Mouse (Mus musculus) lung, embryonic 15.5 days (tissue): ENCODE results near the gene Cox4i2. TPM values are rescaled to one million over a fixed set of nuclear protein-coding genes. Genes with fewer than 3 reads are reported as not detected.

Experiments used
- ATAC-seq: fragments of 200-750 bp; cut with Nextera tagmentation; 2 replicates; pipeline ENCODE4 v1.8.0; 2017; ENCODE audit warnings: moderate number of reproducible peaks, borderline replicate concordance; ENCODE audit not compliant: low FRiP score, low TSS enrichment; ENCODE audit errors: extremely low read depth
- H3K27ac ChIP-seq: fragments of 300-500 bp; sonication (generic); 2 replicates; pipeline ENCODE4 v1.5.1; 2015; ENCODE audit warnings: moderate library complexity, mild to moderate bottlenecking, inconsistent platforms
- H3K27me3 ChIP-seq: fragments of 300-500 bp; sonication (generic); 2 replicates; pipeline ENCODE4 v1.6.1; 2015; ENCODE audit warnings: inconsistent platforms
- H3K36me3 ChIP-seq: fragments of 300-500 bp; sonication (generic); 2 replicates; pipeline ENCODE4 v1.6.1; 2015; ENCODE audit warnings: inconsistent platforms
- H3K4me1 ChIP-seq: fragments of 300-500 bp; sonication (generic); 2 replicates; pipeline ENCODE4 v1.6.1; 2015; ENCODE audit warnings: inconsistent platforms
- H3K4me2 ChIP-seq: fragments of 300-500 bp; sonication (generic); 2 replicates; pipeline ENCODE4 v1.6.1; 2015; ENCODE audit warnings: inconsistent platforms, mild to moderate bottlenecking, moderate library complexity
- H3K4me3 ChIP-seq: fragments of 300-500 bp; sonication (generic); 2 replicates; pipeline ENCODE4 v1.5.1; 2015; ENCODE audit warnings: mild to moderate bottlenecking, inconsistent platforms
- H3K9ac ChIP-seq: fragments of 300-500 bp; sonication (generic); 2 replicates; pipeline ENCODE4 v1.6.1; 2015; ENCODE audit warnings: inconsistent platforms
- H3K9me3 ChIP-seq: fragments of 300-500 bp; sonication (generic); 2 replicates; pipeline ENCODE4 v1.6.1; 2016; ENCODE audit warnings: inconsistent platforms
- WGBS: fragments of 180-500 bp; shearing (Covaris S2); methylation state at CpG from one replicate; pipeline ENCODE4 v1.1.7; 2015; 5-methylcytosine and 5-hydroxymethylcytosine counted together
- polyA plus RNA-seq: library from polyadenylated mRNA; unstranded; fragments of >200 nt; fragmentation: Nextera tagmentation; extraction: Ambion mirVana; gene quantifications from 2 replicates; pipeline ENCODE4 v1.2.1, GENCODE M21; 2015

The Cox4i2 gene
- polyA plus RNA-seq, 1 experiment from 2014 or later: 81.0 TPM

DNA sequence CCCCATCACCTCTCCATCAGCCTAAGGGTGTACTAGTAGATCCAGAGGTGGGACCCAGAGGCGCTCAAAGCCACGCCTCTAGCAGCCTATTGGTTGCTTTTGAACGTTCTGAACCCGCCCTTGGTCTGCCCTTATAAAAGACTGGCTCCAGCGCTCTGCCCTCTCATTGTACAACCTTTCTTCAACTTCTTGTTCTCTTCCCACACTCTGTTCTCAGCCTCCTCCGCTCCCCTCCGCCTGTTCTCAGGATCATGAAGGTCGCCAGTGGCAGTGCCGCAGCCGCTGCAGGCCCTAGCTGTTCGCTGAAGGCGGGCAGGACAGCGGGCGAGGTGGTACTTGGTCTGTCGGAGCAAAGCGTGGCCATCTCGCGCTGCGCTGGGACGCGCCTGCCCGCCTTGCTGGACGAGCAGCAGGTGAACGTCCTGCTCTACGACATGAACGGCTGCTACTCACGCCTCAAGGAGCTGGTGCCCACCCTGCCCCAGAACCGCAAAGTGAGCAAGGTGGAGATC is 17.8 kb upstream of the Cox4i2 start, which contains the start of gene Id1:
Gene Id1 (plus strand): TSS at position 162 of the 512 bp plus-strand sequence.
- Histone ChIP-seq H3K9ac (peak within 1 kb of the TSS; percentile 72), H3K9me3 (no peaks in the 10 kb centered on the region), H3K27ac (peak within 1 kb of the TSS; percentile 96), H3K27me3 (no peaks in the 10 kb centered on the region), H3K4me1 (peaks cover 66% of the 10 kb centered on the region), H3K4me2 (peak within 1 kb of the TSS; percentile 80), H3K36me3 (no peaks in the 10 kb centered on the region), H3K4me3 (peak within 1 kb of the TSS; percentile 56)
- peak; percentile 68 for ATAC-seq
- under 1% methylated on average over 28 of the region's 28 CpGs for WGBS

DNA sequence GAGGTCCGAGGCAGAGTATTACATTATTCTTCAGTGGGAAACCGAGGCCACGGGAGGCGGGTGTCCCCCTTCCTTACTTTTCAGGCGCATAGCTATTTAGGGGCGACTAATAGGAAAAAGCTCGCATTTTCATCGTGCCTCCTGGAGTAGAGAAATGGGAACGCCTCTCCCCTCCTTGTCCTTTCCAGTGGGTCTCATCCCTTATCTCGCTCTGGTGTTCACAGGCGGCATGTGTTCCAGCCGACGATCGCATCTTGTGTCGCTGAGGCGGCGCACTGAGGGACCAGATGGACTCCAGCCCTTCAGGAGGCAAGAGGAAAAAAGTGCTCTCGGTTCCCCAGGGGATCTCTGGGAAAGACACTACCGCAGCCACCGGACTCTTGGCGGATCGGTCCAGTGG is 17.2 kb upstream of the Cox4i2 start:
- Histone ChIP-seq H3K27me3 (no peaks in the 10 kb centered on the region), H3K9me3 (no peaks in the 10 kb centered on the region), H3K4me1 (peaks cover 71% of the 10 kb centered on the region), H3K4me2 (peak overlapping the region; percentile 80), H3K9ac (peak overlapping the region; percentile 72), H3K4me3 (peak overlapping the region; percentile 56), H3K36me3 (no peaks in the 10 kb centered on the region), H3K27ac (peak overlapping the region; percentile 96)
- whole genome bisulfite sequencing: under 1% methylated on average over 22 of the region's 22 CpGs
- no peak for ATAC-seq

DNA sequence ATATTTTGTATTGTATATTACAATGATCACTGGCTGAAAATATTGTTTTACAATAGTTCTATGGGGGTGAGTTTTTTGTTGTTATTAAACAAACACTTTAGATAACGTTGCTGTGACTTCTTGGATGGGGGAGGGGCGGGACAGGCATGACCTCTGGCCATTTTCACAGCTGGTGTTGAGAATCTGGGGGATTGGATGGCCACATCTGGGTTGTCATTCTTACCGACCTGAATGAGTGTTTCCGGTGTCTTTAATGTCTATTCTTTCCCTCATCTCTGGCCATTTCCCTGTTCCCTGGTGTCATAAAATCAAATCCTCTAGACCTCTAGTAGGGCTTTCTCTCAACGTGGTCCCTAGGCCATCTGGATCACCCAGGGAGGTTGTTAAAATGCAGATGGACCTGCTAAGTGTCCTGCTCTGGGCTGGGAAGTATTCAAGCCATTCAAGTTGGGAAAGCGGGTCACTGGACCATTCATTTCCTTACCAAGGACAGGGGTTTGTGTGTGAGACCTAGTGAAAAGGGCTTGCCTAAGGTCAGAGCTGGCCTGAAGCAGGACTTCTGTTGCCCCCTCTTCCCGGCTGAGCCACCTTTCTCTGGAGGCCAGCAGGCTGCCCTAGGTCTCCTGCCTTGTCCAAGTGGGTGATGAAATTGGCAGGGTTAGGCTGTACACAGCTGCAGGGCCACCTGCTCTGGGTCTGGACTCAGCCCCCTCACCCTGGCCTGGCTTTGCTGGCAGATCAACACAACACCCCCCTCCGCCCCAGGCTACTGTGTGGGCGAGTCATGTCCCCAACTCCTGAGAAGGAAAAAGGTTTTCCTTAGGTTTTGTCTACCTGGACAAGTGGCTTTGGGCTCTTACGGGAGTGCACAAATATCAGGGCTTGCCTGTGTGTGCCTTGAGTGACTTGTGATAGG is 16.4 kb upstream of the Cox4i2 start:
- 9% methylated on average over 10 of the region's 10 CpGs for WGBS
- ATAC-seq: no peak
- peak overlapping the region; percentile 80 for H3K4me2 ChIP-seq
- peak overlapping the region; percentile 72 for H3K9ac ChIP-seq
- H3K27ac ChIP-seq: peak overlapping the region; percentile 96
- no peaks in the 10 kb centered on the region for H3K36me3 ChIP-seq
- no peaks in the 10 kb centered on the region for H3K9me3 ChIP-seq
- H3K4me1 ChIP-seq: peaks cover 73% of the 10 kb centered on the region
- no peaks in the 10 kb centered on the region for H3K27me3 ChIP-seq
- peak overlapping the region; percentile 56 for H3K4me3 ChIP-seq

DNA sequence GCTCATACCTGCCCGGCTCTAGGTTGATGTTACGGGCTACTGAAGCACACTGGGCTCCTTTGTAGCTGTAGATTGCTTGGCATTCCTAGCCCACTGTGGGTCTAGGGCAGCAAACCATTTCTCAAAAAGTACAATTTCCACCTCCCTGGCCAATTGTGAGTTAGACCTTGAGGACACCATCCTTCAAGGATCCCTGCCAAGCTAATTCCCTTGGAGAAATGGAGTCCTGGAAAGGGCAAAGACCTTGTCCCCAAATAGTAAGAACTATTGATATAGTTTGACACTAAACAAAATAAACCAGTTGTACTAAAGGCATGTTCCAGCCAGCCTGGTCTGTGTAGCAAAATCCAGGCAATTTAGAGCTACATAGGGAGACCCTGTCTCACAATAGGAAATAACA is 15.6 kb upstream of the Cox4i2 start:
- H3K27me3 ChIP-seq: no peaks in the 10 kb centered on the region
- peak overlapping the region; percentile 72 for H3K9ac ChIP-seq
- H3K4me3 ChIP-seq: peak overlapping the region; percentile 56
- H3K9me3 ChIP-seq: no peaks in the 10 kb centered on the region
- peaks cover 65% of the 10 kb centered on the region for H3K4me1 ChIP-seq
- peak overlapping the region; percentile 96 for H3K27ac ChIP-seq
- peak overlapping the region; percentile 80 for H3K4me2 ChIP-seq
- ATAC-seq: no peak
- H3K36me3 ChIP-seq: no peaks in the 10 kb centered on the region
- 41% methylated on average over 2 of the region's 2 CpGs for WGBS

DNA sequence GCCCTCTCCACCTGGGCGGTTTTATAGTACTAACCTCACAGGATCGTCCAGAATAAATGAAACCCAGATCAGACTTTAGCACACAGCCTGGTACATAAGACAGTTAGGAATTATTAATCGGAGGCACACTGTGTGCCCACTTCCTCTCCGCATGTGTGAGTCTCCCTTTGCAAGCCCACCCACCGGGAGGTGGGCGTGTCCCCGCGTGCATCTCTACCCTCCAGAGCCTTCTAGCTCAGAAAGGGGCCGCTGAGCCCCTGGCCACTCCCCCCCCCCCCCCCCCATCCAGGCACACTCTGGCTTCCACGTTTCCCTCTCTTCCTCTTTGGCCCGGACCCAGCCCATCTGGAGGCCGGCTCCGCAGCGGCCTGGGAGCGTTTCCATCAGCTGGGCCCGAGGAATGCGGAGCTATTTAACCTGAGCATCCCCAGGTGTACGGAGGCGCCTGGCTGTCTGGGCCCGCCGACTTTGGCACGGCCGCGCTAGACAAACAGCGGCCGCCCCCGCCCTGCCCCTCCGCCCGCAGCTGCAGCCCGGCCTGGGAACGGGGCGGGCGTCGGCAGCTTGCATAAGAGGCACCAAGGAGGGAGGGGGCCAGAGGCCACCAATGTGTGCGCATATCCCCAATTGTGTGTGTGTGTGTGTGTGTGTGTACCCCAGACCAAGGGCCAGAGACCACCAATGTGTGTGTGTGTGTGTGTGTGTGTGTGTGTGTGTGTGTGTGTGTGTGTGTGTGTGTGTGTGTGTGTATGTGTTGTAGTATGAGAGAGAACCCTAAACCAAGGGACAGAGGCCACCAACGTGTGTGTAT is 14.7 kb upstream of the Cox4i2 start:
- Histone ChIP-seq H3K4me2 (peak overlapping the region; percentile 80), H3K27me3 (no peaks in the 10 kb centered on the region), H3K36me3 (no peaks in the 10 kb centered on the region), H3K9ac (peak overlapping the region; percentile 72), H3K9me3 (no peaks in the 10 kb centered on the region), H3K4me1 (peaks cover 56% of the 10 kb centered on the region), H3K27ac (peak overlapping the region; percentile 96), H3K4me3 (peak overlapping the region; percentile 56)
- ATAC-seq: peak; percentile 65
- 2% methylated on average over 35 of the region's 36 CpGs for WGBS

DNA sequence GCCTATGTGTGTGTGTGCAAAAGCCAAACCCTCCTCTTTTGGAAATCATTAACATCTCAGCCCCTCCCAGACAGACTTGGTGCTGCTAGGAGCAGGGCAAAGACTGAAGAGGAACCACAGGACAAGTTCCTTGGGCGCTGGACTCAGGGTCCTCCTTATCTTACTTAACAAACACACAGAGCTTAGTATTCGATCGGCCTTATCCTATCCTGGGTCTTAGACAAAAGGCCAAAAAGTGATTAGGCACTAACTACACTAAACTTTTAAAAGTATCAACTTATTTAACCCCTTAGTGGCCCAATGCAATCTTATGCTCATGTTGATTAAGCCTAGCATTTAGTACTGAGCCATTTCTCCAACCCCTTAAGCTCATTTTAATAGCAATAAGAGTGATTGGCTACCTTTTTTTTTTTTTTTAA is 14.1 kb upstream of the Cox4i2 start:
- Histone ChIP-seq H3K4me2 (peak overlapping the region; percentile 80), H3K9me3 (no peaks in the 10 kb centered on the region), H3K4me1 (peaks cover 50% of the 10 kb centered on the region), H3K27ac (peak overlapping the region; percentile 96), H3K9ac (no peak overlapping the region), H3K36me3 (no peaks in the 10 kb centered on the region), H3K4me3 (peak overlapping the region; percentile 56; the same call in 1 of the 2 replicates), H3K27me3 (no peaks in the 10 kb centered on the region)
- 6% methylated on average over 3 of the region's 3 CpGs for WGBS
- ATAC-seq: peak; percentile 33; the same call in 1 of the 2 replicates

DNA sequence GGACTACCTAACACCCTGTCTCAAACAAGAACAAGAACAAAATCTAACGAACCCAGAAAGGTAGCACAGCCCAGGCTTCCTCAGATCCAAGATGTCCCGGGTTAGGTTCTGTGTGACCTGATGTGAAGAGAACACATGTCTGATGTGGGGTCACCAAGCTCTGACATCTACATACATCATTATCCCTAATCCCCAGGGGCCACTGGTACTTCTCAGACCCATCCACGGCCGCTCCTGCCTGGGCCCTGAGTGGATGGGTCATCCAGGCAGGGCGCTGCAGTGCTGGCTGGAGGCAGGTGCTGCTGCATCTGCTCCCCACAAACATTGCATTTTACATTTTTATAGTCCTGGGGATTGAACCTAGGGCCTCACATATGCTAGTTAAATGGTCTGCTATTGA is 13.5 kb upstream of the Cox4i2 start:
- Histone ChIP-seq H3K36me3 (no peaks in the 10 kb centered on the region), H3K4me1 (peaks cover 50% of the 10 kb centered on the region), H3K9me3 (no peaks in the 10 kb centered on the region), H3K27ac (peak overlapping the region; percentile 96), H3K27me3 (no peaks in the 10 kb centered on the region), H3K4me3 (no peak overlapping the region), H3K4me2 (no peak overlapping the region), H3K9ac (no peak overlapping the region)
- 64% methylated on average over 5 of the region's 5 CpGs for WGBS
- no peak for ATAC-seq

DNA sequence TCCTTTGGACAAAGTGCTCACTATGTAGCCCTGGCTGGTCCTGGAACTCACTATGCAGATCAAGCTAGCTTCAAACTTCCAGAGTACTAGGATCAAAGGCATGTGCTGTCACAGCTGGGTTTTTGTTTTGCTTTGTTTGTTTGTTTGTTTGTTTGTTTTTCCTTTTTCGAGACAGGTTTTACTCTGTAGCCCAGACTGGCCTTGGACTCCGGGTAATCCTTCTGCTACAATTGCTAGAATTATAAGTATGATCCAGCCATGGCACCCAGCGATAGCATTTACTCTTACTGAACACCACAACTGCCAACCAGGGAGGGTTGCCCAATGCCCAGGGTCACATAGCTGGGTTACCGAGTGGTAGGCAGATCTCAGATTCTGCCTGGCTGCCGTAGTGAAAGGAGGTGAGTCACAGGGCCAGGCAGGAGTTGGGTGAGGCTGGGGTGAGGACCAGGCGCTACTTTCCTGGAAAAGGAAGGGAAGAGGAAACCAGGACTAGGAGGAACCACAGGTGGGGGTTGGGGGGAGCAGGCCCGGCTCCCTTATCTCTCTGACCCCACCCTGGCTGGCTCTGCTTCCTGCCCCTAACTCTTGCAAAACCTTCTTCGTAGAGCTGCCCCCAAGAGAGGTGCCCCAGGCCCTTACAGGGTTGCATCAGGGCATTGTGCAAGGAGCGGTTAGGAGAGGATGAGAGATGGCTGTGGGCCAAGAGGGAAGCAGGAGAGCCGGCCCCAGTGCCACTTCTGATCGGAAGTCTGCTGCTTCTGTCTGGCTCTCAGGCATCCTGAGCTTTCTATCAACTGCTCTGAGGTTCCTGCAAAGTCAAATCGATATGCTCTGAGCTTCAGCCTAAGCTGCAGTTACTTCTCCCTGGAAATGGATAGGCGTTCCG is 12.6 kb upstream of the Cox4i2 start:
- 18% methylated on average over 14 of the region's 14 CpGs for WGBS
- peak; percentile 41 for ATAC-seq

DNA sequence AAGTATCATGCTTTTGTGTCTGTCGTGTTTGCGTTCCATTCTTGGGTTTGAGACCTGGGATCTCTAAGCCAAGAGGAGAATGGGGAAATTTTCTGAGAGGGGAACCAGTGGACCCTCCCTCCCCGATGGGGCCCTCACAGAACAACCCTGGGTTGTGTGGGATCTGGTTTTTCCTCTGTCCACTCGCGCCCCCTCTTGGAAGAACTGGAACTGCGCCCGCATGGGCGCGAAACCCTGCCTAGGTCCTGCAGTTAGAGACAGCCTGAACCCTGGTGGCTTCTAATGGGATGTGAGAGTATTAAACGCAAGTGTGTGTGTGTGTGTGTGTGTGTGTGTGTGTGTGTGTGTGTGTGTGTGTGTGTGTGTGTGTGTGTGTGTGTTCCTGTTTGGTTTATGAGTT is 11.5 kb upstream of the Cox4i2 start:
- WGBS: 34% methylated on average over 10 of the region's 10 CpGs
- ATAC-seq: peak; percentile 25; the same call in 1 of the 2 replicates

More for the DNA sequence above, 12.6 kb upstream of the Cox4i2 start:
- Histone ChIP-seq H3K4me2 (peak overlapping the region; percentile 40), H3K27ac (peak overlapping the region; percentile 96), H3K9ac (0 out of 2 replicates have a peak overlapping the region, but pooled peaks have one; percentile 5), H3K27me3 (no peaks in the 10 kb centered on the region), H3K4me3 (peak overlapping the region; percentile 10; the same call in 1 of the 2 replicates), H3K9me3 (no peaks in the 10 kb centered on the region), H3K36me3 (no peaks in the 10 kb centered on the region), H3K4me1 (peaks cover 50% of the 10 kb centered on the region)

DNA sequence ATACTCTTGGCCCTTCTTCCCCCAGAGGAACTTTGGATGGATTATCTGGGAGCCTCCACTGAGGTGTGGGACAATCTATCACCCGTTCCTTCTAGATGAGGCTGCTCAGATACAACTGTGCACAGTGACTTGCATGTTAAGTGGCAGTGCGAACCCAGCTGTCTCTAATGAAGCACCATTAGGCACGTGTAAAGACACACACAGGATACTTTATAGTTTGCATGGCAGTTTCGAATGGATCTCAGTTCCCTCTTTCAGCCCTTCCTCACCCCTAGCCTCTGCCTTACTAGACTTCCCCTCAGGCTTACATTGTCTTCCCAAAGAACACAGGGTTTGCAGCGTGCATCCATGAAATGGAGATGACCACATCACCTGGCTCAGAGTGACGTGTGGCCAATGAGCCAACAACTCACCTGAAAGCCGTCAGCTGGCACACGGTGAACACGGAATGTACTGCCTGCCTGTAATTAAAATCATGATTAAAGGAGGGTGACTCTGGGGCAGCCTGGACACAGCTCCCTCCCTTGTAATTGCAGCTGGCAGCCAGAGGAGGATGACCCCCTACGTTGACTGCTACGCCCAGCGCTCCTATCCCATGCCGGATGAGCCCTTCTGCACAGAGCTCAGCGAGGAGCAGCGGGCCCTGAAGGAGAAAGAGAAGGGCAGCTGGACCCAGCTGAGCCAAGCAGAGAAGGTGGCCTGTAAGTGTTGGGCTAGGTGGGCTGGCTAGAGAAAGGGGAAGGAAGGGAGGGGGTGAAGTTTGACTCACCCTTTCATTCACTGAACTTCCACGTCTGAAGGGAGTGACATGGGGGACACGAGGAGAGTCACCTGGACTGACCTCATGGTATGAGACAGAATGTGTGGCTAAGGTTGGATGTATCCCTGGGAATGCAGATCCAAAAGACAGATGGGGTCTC is 2.8 kb downstream of the Cox4i2 start:
- H3K27ac ChIP-seq: no peak overlapping the region
- H3K9me3 ChIP-seq: no peaks in the 10 kb centered on the region
- ATAC-seq: no peak
- H3K36me3 ChIP-seq: no peaks in the 10 kb centered on the region
- peaks cover 31% of the 10 kb centered on the region for H3K4me1 ChIP-seq
- WGBS: 66% methylated on average over 17 of the region's 17 CpGs
- H3K9ac ChIP-seq: no peak overlapping the region
- no peaks in the 10 kb centered on the region for H3K27me3 ChIP-seq
- no peak overlapping the region for H3K4me3 ChIP-seq
- no peak overlapping the region for H3K4me2 ChIP-seq

More for the DNA sequence above, 11.5 kb upstream of the Cox4i2 start:
- peak overlapping the region; percentile 40; the same call in 1 of the 2 replicates for H3K4me2 ChIP-seq
- H3K36me3 ChIP-seq: no peaks in the 10 kb centered on the region
- H3K9me3 ChIP-seq: no peaks in the 10 kb centered on the region
- H3K27me3 ChIP-seq: no peaks in the 10 kb centered on the region
- peaks cover 49% of the 10 kb centered on the region for H3K4me1 ChIP-seq
- H3K4me3 ChIP-seq: no peak overlapping the region
- 0 out of 2 replicates have a peak overlapping the region, but pooled peaks have one; percentile 5 for H3K9ac ChIP-seq
- H3K27ac ChIP-seq: peak overlapping the region; percentile 96
